Mouse (Mus musculus): ENCODE measurements at regions not wholly inside any gene's neighbourhood (a gene's known extent, or its start where the extent isn't known, plus 50 kb on each side); places are given as distances from the start of the nearest gene placed in this dataset.

DNA sequence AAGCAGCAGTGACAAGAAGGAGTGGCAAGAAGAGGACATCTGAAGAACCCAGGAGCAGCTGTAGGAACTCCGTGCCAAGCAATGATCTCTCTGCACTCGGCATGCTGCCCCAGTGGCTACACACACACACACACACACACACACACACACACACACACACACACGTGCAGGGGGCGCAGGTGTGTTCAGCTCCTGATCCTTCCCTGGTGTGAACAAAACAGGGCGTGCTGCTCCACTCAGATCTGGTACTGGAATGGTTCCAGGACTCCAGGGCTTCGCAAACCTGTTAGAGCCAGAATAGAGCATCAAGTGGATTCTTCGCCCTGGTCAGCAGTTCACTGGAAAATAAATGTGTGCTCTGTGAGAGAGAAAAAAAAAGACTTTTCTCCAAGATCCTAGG is 169.2 kb upstream of the Zdhhc25 start:
- H3K4me3 ChIP-seq (ENCODE audit: control insufficient read depth in 1 of 2, insufficient read depth in 1 of 2, low read depth in 2 of 2, low read length in 2 of 2), result no peak overlapping the region
- no peak for DNase-seq (ENCODE audit: low read depth, low spot score)
- H3K9ac ChIP-seq (ENCODE audit: control insufficient read depth, low read depth, low read length, poor library complexity, severe bottlenecking), result no peak overlapping the region
- H3K27me3 ChIP-seq (ENCODE audit: control insufficient read depth in 1 of 2, insufficient read depth in 2 of 2, low read length in 2 of 2), result no peaks in the 10 kb centered on the region
- no peaks in the 10 kb centered on the region for H3K9me3 ChIP-seq (replicated peaks; ENCODE audit: insufficient read depth, low read length)
- H3K36me3 ChIP-seq (ENCODE audit: control insufficient read depth in 1 of 2, insufficient read depth in 2 of 2, low read length in 2 of 2), result no peaks in the 10 kb centered on the region
- no peaks in the 10 kb centered on the region for H3K79me2 ChIP-seq (ENCODE audit: control insufficient read depth, insufficient read depth, low read length, poor library complexity)
- TF ChIP-seq RAD21 (IDR thresholded peaks at IDR 0.05; ENCODE audit: low read depth, low read length) (no peak), ZNF384 (IDR thresholded peaks at IDR 0.05; ENCODE audit: low read depth, low read length) (no peak), E2F4 (IDR thresholded peaks at IDR 0.05; ENCODE audit: borderline replicate concordance, low read depth, low read length) (no peak), SMC3 (IDR thresholded peaks at IDR 0.05; ENCODE audit: low read depth, low read length) (no peak), NRF1 (IDR thresholded peaks at IDR 0.05; ENCODE audit: insufficient read depth, low read depth, low read length, poor library complexity, severe bottlenecking) (no peak), UBTF (IDR thresholded peaks at IDR 0.05; ENCODE audit: borderline replicate concordance, insufficient read depth, low read depth, low read length) (no peak), CHD1 (IDR thresholded peaks at IDR 0.05; ENCODE audit: low read depth, low read length) (no peak), POLR2AphosphoS5 (IDR thresholded peaks at IDR 0.05; ENCODE audit: borderline replicate concordance, low read depth, low read length) (no peak), GABPA (IDR thresholded peaks at IDR 0.05; ENCODE audit: low read depth, low read length) (no peak), ZC3H11A (IDR thresholded peaks at IDR 0.05; ENCODE audit: low read depth, low read length) (no peak)
- H3K4me1 ChIP-seq (ENCODE audit: control insufficient read depth in 1 of 2, insufficient read depth in 2 of 2, low read length in 2 of 2), result no peaks in the 10 kb centered on the region
- no peak overlapping the region for H3K27ac ChIP-seq (ENCODE audit: control insufficient read depth, low read depth, low read length)

GRCm38 (mm10) chr15:88448272-88448671 is 151.8 kb upstream of the Zdhhc25 start:
- Histone ChIP-seq H3K27ac (ENCODE audit: control insufficient read depth, low read depth, low read length) (no peak overlapping the region), H3K79me2 (ENCODE audit: control insufficient read depth, insufficient read depth, low read length, poor library complexity) (no peaks in the 10 kb centered on the region), H3K4me1 (ENCODE audit: control insufficient read depth in 1 of 2, insufficient read depth in 2 of 2, low read length in 2 of 2) (no peaks in the 10 kb centered on the region), H3K36me3 (ENCODE audit: control insufficient read depth in 1 of 2, insufficient read depth in 2 of 2, low read length in 2 of 2) (no peaks in the 10 kb centered on the region), H3K27me3 (ENCODE audit: control insufficient read depth in 1 of 2, insufficient read depth in 2 of 2, low read length in 2 of 2) (no peaks in the 10 kb centered on the region), H3K9ac (ENCODE audit: control insufficient read depth, low read depth, low read length, poor library complexity, severe bottlenecking) (no peak overlapping the region), H3K4me3 (ENCODE audit: control insufficient read depth in 1 of 2, insufficient read depth in 1 of 2, low read depth in 2 of 2, low read length in 2 of 2) (no peak overlapping the region), H3K9me3 (replicated peaks; ENCODE audit: insufficient read depth, low read length) (no peaks in the 10 kb centered on the region)
- DNase-seq (ENCODE audit: low read depth, low spot score), result no peak
- TF ChIP-seq ZNF384 (IDR thresholded peaks at IDR 0.05; ENCODE audit: low read depth, low read length), result no peak
- no peak for TF ChIP-seq TBP (IDR thresholded peaks at IDR 0.05; ENCODE audit: low read depth, low read length)
- TF ChIP-seq MXI1 (IDR thresholded peaks at IDR 0.05; ENCODE audit: low read depth, low read length), result no peak
- TF ChIP-seq MYB (IDR thresholded peaks at IDR 0.05; ENCODE audit: low read depth, low read length), result no peak
- TF ChIP-seq USF1 (IDR thresholded peaks at IDR 0.05; ENCODE audit: low read depth, low read length), result no peak
- TF ChIP-seq BHLHE40 (IDR thresholded peaks at IDR 0.05; ENCODE audit: borderline replicate concordance, low read depth, low read length), result no peak
- TF ChIP-seq USF2 (IDR thresholded peaks at IDR 0.05; ENCODE audit: borderline replicate concordance in 1 of 2, insufficient read depth in 1 of 2, low read depth in 1 of 2, low read length in 2 of 2), result no peak
- no peak for TF ChIP-seq RCOR1 (IDR thresholded peaks at IDR 0.05; ENCODE audit: low read depth, low read length)
- no peak for TF ChIP-seq GATA1 (IDR thresholded peaks at IDR 0.05; ENCODE audit: low read depth, low read length)
- TF ChIP-seq SMC3 (IDR thresholded peaks at IDR 0.05; ENCODE audit: low read depth, low read length), result no peak
- no peak for TF ChIP-seq ZC3H11A (IDR thresholded peaks at IDR 0.05; ENCODE audit: low read depth, low read length)
- TF ChIP-seq ZKSCAN1 (IDR thresholded peaks at IDR 0.05; ENCODE audit: low read depth, low read length), result no peak
- TF ChIP-seq CHD2 (IDR thresholded peaks at IDR 0.05; ENCODE audit: low read length), result no peak
- no peak for TF ChIP-seq HCFC1 (IDR thresholded peaks at IDR 0.05; ENCODE audit: low read depth, low read length)
